Mouse (Mus musculus) frontal cortex, adult (tissue): ENCODE measurements at regions not wholly inside any gene's neighbourhood (a gene's known extent, or its start where the extent isn't known, plus 50 kb on each side); places are given as distances from the start of the nearest gene placed in this dataset.

Experiments used
- ATAC-seq: cut with Nextera tagmentation; 2 replicates; pipeline ENCODE4 v1.9.2; 2017; ENCODE audit warnings: mild to moderate bottlenecking, moderate library complexity, mixed read lengths; ENCODE audit not compliant: low TSS enrichment

DNA sequence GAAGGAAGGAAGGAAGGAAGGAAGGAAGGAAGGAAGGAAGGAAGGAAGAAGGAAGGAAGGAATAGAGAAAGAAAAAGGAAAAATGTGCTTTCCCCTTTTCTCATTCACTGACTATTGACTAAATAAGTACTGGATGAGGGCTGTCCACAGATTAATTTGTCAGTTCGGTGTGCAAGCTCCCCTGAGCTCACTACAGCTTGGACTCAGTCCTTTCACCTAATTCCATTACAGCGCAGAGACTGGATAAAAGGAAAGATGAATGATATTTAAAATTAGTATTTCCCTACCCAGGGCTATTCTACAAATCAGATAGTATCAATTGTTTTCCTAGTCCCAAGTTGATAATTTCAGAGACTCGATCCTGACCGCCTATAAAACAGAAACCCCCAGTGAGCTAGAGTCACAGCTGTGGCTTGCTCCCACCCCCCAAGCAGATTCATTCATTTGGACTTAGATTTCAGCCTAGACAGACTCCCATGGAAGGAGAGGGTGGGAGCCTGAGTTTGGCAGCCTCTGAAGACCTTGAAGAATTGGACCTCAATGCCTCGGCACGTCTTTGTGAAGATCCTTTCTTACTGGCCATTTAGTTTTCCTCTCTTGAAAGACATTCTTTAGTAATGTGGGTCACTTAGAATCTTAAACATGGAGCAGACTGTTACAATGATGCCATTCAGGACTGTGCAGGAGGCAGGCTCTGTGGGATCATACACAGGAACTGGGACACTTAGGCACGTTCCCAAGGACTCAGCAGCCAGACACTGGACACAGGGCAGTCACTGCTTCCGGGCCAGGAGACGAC lies 179.2 kb upstream of the Pabpc6 start:
- 0 out of 2 replicates have a peak, but pooled peaks have one; percentile 6 for ATAC-seq

DNA sequence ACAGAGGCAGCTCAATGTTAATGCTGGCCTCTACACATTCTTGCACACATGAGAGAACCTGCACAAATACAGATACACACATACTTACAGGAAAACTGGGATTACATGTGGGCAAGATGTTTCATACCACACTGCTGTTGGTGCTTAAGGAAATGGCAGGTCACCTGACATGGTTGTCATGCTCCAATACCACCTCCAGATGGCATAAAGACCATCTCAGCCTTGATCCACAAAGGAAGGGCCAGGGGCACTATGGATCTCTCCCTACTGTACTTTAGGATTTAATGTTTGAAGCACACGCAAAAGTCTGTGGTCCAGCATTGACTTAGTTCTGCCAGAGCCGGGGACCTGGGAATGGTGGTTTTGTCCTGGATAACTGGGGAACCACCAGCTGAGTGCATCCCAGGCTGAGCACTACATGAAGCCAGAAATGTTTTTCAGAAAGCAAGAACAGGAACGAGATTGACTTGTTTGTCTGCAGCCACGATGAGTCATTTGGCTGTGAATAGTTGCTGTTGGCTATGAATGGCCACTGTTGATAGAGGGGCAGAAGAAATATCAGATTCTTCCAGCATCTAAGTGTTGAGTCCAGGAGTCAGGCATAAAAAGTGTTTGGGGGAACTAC lies 176.0 kb upstream of the Pabpc6 start:
- peak; percentile 38; the same call in 1 of the 2 replicates for ATAC-seq

DNA sequence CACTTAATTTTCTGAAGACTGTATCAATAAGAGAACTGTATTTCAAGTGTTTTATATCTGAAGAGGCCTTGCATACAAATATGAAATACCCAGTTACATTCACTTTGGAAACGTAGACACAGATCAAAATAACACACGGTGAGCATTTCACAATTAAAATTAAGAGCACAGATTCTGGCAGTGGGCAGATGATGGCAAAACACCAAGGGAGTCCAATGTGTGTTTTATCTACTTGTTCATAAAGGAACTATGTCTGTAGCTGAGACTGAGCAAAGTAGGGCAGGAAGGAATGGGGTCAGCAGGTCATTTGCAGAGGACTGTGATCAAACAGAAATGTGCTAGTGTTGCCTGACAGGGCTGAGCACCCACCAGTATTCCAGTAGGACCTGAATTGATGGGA lies 171.6 kb upstream of the Pabpc6 start:
- ATAC-seq, result no peak

DNA sequence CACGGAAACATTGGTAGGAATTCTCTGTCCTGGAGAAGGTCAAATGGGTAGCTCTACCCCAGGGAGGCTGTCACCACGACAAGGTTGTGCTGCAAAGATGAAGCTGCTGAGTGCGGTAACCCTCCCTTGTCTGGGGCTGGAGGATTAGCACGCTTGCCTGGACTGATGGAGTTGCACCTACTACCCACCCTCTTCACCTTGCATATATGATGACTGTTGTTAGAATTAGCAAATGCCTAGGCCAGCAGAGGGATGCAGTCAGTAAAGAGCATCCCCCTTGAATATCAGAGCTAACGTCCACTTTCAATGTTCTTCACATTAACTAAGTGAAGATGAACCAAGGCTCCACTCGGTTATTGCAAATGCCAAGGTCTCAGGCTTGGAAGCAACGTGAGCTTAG lies 169.7 kb upstream of the Pabpc6 start:
- ATAC-seq, result no peak

DNA sequence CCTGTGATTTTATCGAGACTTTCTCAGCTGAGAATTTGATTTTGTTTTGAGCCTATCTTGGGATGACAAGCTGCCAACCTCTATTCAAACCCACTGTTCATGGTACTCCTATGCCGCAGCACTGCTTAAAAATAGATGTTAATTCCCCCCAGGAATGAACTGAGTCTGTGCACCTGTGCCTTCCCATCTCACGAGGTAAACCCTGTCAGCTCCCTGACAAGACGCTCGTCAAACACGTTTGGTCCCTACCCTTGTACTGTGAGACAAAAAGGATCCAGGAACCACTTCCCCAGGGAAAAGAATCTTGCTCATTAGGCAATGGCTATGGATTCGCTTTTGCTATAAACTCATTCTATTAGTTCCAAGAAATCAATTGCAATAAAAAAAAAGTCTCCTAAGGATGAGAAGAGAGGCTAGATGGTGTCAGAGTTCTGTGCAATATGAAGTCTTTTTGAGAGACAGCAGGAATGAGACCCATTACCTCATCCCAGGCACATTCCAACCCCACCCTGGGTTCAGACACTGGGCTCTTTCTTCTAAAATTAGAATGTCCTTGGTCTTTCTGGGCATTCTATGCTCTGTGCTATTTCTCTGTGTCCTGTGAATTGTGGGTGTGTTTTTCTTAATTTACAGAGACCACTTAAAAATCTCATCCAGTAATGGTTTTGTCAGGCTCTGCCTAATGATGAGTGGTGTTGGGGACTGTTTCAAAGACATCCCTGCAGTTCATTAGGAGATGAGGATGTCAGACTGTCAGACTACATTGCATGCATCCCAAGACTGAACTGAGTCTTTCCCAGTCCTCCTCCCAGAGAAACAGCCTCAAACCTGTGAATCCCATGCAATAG lies 167.7 kb upstream of the Pabpc6 start:
- ATAC-seq, result no peak

DNA sequence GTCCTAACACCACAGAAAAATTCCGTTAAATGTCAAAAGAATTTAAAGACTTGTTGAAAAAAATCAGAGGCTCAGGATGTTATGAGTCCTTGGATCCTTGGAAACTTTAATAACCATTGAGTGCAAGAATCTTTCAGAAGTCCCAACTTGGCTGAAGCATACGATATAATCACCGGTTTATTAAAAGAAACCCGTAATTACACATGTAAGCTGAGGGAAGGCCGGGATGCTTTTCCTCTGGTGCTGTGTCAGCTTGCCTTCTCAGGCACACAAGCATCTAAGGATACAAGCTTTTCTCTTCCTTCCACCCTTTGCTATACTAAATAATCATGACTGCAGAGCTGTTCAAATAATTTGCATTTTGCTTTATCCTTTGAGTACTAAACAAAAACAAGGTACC lies 160.4 kb upstream of the Pabpc6 start:
- no peak for ATAC-seq

DNA sequence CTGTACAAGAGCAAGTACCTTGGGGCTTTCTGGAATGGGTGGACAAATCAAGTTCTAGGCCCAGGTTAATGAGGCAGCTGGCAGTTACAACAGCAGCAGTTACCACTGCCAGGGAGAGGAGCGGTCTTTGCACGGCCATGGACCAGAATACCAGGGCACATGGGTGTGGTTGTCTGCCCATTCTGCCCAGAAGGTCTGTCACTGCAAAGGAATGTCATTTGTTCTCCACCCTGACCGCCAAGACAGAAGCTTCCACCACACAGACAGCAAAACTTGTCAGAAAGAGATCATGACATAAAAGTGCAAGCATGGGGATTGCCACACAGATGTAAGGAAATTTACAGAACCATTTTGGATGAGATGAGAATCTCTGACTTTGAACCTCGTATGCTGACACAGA lies 151.8 kb upstream of the Pabpc6 start:
- ATAC-seq, result no peak

DNA sequence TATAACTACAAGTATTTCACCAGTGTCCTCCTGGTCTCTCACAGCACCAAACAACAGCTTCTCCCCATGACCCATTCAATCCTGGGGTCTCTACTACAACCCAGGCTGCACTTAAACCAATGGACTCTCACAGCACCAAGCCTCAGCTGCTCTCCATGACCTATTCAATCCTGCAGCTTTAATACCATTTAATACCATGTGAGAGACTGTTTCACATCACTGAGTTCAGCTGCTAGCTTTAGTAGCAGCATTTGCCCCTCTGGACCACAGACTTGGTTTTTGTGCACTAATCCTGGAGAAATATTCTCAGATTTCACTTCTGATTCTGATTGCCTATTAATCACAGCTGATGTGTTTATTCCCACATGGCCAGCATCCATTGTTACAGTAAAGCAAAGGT lies 147.5 kb upstream of the Pabpc6 start:
- no peak for ATAC-seq

DNA sequence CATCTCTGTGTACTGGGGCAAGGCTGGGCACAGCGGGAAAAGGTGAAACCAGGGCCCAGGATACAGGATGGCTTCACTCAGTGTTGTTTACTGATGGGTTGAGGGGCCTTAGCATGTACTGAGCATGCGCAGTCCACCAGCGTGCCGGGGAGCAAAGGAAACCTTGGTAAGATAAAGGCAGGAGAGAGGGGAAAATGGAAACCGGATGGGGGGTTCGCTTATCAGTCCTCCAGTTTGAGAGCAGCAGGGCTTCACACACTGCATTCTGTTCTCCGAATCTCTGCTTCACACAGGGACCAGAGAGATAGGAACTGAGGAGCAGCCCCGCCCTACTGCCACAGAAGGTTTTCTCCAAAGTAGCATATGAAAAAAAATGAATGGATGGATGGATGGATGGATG lies 127.6 kb upstream of the Pabpc6 start:
- ATAC-seq, result no peak

DNA sequence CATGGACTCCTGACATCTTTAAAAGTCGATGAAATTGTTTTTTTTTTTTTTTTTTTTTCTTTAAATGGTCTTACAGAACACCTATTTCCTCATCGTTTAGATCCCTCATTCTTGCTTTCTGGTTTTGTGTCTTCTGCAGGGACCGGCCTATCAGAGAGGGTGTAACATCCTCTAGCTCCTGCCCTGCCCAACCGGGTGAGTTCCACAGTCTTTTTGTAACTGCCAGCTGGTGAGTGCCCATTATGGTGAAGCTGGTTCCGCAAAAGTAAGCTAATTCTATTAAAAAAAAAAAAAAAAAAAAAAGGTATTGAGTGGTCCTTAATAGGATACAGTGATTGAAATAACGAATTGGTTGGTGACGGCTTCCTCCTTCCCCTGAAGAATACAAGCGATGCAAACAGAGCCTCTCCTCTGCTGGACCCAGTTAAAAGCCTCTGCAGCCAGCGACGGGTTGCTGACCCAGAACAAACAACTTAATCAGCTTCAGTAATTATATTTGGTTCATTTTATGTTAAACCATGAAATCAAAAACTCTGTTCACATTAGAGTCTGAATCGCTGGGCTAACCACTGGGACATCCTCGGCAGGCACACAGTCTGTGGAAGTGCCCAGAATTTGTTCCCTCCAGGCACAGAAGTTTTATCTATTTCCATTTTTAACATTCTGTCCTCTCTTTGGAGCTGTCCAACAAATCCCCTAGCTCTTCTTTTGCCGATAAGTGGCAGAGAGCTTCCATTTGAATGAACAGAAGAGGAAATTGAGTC lies 126.9 kb upstream of the Pabpc6 start:
- ATAC-seq, result no peak

DNA sequence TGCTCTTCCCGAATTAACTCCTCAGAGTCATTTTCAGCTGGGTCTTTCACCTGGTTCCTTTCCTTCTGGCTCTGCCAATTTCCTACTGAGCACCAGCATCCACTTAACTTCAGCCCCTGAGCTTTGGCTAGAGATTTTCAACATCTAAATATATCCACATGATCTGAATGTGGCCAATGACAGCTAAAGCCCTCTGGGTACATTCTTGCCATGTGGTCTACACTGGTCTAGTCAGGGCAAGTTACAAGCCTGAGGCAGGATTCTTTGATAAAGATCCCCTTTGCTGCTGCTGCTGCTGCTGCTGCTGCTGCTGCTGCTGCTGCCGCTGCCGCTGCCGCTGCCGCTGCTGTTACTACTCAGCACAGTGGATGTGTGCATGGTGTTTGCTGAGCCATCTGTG lies 109.3 kb upstream of the Pabpc6 start:
- ATAC-seq, result no peak

DNA sequence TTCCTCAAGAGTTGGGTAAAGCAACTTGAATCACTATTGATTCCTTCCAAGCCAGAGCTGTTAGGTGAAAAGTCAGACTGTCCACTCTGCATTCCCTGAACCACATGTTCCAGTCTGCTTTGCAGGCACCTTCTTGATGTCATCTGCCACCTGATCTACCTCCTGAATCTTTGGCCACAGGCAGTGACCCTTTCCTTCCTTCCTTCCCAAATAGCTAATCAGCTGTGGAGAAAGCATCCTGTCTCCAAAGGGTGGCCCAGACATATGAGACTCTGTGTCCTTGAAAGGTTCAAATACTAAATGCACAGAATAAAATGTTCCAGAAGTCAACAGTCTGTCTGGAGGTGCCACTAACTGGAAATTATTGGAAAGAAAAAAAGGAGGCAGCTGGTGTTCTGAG lies 107.6 kb upstream of the Pabpc6 start:
- no peak for ATAC-seq

DNA sequence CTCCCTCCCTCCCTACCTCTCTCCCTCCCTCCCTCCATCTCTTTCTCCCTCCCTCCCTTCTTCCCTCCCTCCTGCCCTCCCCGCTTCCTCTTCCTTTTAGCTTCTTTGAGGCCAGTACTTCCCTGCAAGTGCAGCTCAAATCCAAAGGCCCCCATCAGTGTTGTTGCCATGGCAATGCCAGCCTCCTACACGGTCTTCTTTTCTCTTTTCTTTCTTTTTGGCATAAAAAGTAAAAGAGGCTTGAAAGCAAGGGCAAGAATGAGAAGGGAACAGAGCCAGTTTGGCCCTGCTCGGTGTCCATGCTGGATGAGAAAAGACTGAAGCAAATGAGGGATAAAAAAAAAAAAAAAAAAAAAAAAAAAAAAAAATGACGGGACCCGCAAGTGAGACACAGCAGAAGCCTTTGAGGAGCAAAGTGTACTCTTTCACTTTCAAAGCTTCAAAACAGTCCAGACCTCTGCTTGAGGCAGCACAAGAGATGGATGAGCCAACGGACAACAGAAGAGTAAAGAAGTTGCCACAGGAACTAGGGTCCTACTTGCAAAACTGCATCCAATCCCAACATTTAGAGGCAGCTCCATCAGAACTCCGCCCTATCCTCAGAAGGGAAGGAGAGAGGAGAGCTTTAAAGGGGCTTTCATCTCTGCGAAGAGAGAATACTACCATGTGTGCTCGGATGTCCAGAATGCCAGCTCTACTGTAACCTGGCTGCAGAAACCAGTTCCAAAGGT lies 106.9 kb upstream of the Pabpc6 start:
- peak; percentile 87 for ATAC-seq

DNA sequence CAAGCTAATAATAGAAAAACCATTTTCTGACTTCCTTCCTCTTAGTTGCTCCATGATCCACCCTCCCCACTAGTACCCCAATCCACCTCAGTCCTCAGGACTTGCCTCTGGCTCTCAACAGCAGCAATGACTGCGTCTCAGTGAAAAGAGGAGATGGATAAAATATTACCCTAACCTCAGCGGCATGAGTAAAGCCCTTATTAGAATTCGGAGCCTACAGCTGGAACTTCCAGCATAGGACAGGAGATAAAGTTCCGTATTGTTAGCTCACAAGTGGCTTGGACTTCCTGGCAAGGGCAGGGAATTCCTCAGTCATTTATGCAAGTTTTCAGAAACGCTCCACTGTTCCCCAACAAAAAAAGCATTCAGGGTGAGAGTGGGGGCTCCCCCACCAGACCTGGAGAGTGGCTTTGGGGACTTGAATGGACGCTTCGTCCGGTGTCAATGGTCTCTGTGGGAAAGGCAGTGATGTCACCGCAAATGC lies 106.2 kb upstream of the Pabpc6 start:
- peak; percentile 44; the same call in 1 of the 2 replicates for ATAC-seq

DNA sequence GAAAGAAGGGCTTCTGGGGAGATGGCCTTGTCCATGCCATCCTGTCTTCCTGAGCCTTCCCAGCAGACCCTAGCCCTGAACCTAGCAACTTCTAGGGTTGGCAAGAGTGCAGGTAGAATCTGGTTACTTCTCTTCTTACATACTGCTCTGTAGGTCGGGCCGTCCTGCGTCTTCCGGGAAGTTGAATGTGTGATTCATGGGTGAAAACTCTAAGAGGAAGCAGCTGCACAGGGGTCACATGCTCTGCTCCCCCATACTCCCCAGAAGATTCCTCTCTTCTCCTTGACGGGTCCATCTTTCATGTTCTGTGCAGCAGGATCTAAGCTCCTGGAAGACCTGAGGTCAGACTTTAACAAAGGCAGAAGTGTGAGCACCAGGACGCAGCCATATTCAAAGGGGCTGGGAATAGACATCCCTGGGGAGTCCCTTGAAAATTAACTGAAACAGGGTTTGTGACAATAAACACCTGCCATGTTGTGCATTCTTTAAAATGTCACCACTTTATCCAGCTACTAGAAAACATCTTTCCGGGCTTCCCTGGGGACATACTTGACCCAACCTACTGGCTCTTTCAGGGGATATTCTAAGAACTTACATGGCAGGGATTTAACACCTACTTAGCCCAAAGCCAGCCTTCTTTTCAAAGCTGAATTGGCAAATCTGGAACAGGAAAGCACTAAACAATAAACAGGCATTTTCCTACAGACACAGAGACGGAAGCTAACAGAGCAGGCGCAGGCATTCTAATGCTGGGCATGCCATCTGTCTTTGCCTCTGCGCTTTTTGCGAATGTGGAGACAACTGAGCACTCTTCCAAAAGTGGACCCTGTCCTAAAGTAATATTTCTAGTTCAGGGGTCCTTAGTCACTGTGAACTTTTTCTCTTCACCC lies 105.5 kb upstream of the Pabpc6 start:
- ATAC-seq, result no peak

DNA sequence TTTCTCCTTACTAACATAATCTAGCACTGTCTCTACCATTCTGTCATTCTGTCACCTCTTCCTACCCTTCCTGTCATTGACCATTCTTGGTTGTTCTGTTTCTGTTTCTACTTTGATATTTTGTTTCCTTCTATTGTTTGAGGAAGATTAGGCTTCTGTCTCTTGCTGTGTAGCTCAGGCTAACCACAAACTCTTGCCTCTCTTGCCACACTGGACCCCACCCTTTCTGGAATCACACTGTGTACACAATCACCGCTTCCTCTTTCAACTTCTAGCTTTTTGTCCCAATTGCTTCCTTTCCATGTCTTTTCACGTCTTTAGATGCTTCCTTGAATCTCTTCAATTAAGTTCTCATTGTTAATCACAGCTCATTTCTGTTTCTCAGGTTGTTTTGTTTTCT lies 104.2 kb upstream of the Pabpc6 start:
- no peak for ATAC-seq

DNA sequence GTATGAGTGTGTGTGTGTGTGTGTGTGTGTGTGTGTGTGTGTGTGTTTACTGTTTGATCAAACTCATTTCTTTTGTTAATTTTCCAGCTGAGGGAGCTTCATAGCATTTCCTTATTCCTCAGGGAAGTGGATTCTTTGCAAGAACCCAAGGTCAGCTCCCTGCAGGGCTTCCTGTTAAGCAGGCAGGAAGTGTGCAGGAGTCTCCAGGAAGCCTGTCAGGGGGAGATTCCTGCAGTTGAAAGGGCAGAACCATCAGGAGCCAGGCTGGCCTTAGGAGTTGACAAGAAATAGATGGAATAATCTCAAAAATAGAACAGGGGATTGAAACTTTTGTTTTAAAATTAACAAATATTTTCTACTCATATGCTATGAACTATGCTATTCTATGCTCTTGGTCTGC lies 98.8 kb upstream of the Pabpc6 start:
- ATAC-seq, result no peak

DNA sequence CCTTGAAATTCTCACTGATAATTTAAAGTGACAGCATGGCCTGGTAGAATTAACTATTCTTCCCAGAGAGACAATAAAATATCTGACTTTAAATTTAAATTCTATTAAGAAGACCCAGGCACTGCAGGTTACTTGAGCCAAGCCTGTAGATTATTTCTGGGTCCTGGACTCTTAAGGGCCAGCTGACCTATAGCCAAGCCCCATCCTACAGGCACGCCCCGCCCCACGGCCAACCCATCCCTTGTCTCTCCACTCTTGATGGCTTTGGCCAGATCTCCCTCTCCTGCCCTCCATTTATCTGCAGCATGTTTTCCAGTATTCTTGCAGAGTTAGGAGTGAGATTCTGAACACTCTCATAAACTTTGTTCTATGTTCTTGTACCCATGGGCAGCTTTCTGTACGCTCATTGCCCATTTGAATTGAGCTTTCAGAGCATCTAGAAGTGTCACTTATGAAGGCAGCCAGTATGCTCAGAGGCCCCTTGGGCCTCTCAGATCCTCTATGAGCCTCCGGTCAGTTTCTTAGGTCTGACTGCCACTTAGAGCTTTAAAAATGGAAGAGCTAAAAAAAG lies 96.2 kb upstream of the Pabpc6 start:
- ATAC-seq, result no peak

DNA sequence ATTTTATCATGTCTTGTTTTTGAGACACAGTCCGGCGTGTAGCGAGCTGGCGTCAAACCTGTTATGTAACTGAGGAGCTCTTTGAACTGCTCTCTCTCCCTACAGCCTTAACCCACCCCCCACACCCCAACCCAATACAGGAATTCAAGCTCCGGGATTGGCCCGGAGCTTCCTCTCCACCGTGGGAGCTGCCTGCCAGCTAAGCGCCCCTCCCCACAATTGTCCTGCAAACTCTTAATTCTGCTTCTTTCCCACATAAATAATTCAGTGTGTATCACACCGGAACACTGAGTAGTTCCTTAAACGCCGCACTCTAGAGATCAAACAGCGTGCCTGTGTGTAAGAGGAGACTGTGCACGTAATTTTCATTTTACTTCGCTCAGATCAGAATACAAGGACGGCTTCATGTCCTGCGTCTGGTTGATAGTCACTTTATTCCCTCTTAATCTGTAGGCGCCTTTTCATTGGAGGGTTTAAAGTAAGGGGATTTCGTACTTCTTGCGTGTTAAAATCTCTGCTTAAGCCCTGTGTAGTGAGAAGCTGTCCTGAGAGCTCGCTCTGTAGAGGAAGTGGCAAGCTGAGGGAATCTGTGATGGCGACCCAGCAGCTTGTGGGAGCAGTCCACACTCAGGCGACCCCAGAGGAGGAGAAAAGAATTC lies 95.3 kb upstream of the Pabpc6 start:
- ATAC-seq, result peak; percentile 78
